Mouse (Mus musculus) G1E (cell line): ENCODE results near the gene Cadps. TPM values are rescaled to one million over a fixed set of nuclear protein-coding genes. Genes with fewer than 3 reads are reported as not detected.

Source experiments
- ATAC-seq: 2 replicates; pipeline ENCODE4 v1.8.0; 2016; ENCODE audit warnings: mild to moderate bottlenecking; ENCODE audit not compliant: insufficient number of reproducible peaks, poor library complexity, low FRiP score, severe bottlenecking; ENCODE audit errors: extremely low read depth
- DNase-seq: peaks from one replicate; pipeline ENCODE4 v3.0.0; 2012; ENCODE audit warnings: low spot score
- H3K27me3 ChIP-seq: 2 replicates; pipeline ENCODE4 v1.6.1; 2012; ENCODE audit warnings: mild to moderate bottlenecking, low read length, inconsistent platforms; ENCODE audit not compliant: insufficient read depth
- H3K36me3 ChIP-seq: replicated peaks from 2 replicates; pipeline ENCODE3; 2012; ENCODE audit warnings: mild to moderate bottlenecking, inconsistent platforms
- H3K4me1 ChIP-seq: 2 replicates; pipeline ENCODE4 v1.6.1; 2012; ENCODE audit warnings: low read depth, low read length, inconsistent platforms, mixed read lengths; ENCODE audit not compliant: insufficient read depth
- H3K4me3 ChIP-seq: 2 replicates; pipeline ENCODE4 v1.5.1; 2012; ENCODE audit warnings: low read depth, mild to moderate bottlenecking, inconsistent platforms, low read length, moderate library complexity, mixed read lengths
- H3K9me3 ChIP-seq: replicated peaks from 2 replicates; pipeline ENCODE4 v1.6.1; 2012; ENCODE audit warnings: inconsistent platforms
- CTCF ChIP-seq: IDR thresholded peaks from 2 replicates; pipeline ENCODE4 v1.5.1; 2012; ENCODE audit warnings: low read depth, low read length, inconsistent platforms, mixed read lengths
- GATA1 ChIP-seq: IDR thresholded peaks from 2 replicates; pipeline ENCODE4 v1.6.1; 2012; ENCODE audit warnings: borderline replicate concordance, low read length, inconsistent platforms, mixed read lengths
- GATA2 ChIP-seq: IDR thresholded peaks from 2 replicates; pipeline ENCODE4 v1.6.1; 2012; ENCODE audit warnings: low read depth, low read length, inconsistent platforms, borderline replicate concordance
- POLR2AphosphoS5 ChIP-seq: IDR thresholded peaks from 2 replicates; pipeline ENCODE4 v1.6.1; 2012; ENCODE audit warnings: low read depth, low read length, inconsistent platforms; ENCODE audit not compliant: insufficient replicate concordance
- TAL1 ChIP-seq: conservative IDR thresholded peaks from 2 replicates; pipeline ENCODE4 v1.6.1; 2012; ENCODE audit warnings: low read depth, low read length, inconsistent platforms, mixed read lengths
- polyA plus RNA-seq: library from polyadenylated mRNA; stranded (reverse); fragments of >175 nt; gene quantifications from 2 replicates; pipeline ENCODE4 v1.2.3, GENCODE M21; 2012
- total RNA-seq, 2 experiments: library from RNA; stranded (forward) in 1 of 2; stranded (reverse) in 1 of 2; fragments of 200-1000 nt in 1 of 2; fragments of >200 nt in 1 of 2; fragmentation: Nextera tagmentation in 1 of 2; gene quantifications; 2 replicates each; pipeline ENCODE4 v1.2.3; 2014 to 2017

The Cadps gene
- total and polyA plus RNA-seq, 3 experiments: 0.38 TPM; not detected in 2

DNA sequence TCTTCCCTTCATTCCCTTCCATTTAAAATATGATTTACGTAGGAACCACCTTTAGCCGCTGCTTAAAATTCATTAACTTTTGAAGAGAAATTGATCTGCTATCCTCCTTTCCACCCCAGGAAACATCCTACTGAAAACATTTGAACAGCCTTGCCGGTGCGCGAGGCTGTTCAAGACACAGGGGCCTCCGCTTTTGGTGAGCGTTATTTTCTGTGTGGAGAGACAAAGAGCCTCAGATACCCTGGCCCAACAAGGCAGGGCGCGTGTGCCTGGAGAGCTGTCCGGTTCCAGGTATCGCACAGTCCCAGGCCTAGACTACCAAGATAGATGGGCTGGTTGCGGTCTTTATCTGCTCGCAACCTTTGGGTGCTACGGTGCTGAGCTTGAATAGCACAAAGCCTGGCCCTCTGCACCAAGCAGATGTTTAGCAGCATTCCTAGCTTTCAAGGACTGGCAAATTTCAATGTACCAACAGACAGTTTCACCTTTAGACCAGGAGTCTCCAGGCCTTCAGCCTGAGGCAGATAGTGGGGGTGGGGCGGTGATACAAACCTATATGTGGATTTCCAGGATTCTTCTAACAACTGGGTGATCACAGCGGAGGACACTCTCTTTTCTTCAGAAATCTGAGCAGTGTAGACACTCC is 472.5 kb downstream of the Cadps start:
- no peak overlapping the region for H3K4me3 ChIP-seq
- TF ChIP-seq TAL1: no peak
- TF ChIP-seq GATA2: no peak
- TF ChIP-seq CTCF: no peak
- TF ChIP-seq GATA1: no peak
- TF ChIP-seq POLR2AphosphoS5: no peak
- no peak for DNase-seq
- ATAC-seq: no peak
- peaks cover 12% of the 10 kb centered on the region for H3K9me3 ChIP-seq
- H3K27me3 ChIP-seq: peaks cover 7% of the 10 kb centered on the region; the same call in 1 of the 2 replicates
- H3K36me3 ChIP-seq: no peaks in the 10 kb centered on the region
- H3K4me1 ChIP-seq: no peaks in the 10 kb centered on the region

DNA sequence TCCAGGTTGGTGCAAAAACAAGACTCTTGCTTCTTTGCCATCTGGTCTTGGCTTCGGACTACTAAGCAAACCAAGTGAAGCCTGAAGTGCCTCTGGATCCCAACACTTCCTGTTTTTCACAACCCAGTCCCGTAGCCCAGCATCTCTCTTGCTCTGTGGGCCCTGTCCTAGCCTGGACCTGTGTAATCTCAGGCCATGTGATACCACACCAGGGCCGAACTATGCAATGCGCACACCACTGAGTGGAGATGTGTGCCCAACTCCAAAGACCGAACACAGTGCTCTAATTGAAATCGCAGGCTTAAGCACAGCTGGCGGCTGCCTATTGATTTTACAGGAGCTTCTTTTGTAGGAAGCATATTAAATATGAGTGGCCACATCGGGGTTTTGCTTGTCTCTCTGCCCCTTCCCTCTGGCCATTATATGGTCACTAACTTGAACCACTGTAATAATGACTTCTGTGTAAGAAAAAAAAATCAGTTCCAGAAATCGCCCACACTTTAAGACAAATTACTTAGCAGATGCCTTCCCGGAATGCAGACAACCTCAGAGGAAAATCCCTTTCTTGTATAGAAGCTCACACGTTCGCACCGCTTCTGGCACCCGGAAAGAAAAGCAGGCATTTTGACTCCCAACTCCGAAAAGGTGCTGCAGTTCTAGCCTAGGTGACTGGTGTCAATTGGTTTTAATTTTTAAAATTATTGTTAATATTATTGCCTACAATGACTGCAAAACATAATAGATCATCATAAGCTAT is 473.4 kb downstream of the Cadps start:
- Histone ChIP-seq H3K36me3 (no peaks in the 10 kb centered on the region), H3K4me1 (no peaks in the 10 kb centered on the region), H3K4me3 (no peak overlapping the region), H3K9me3 (peaks cover 18% of the 10 kb centered on the region), H3K27me3 (peaks cover 7% of the 10 kb centered on the region; the same call in 1 of the 2 replicates)
- no peak for ATAC-seq
- TF ChIP-seq GATA2 (no peak), CTCF (no peak), TAL1 (no peak), GATA1 (no peak), POLR2AphosphoS5 (no peak)
- no peak for DNase-seq

DNA sequence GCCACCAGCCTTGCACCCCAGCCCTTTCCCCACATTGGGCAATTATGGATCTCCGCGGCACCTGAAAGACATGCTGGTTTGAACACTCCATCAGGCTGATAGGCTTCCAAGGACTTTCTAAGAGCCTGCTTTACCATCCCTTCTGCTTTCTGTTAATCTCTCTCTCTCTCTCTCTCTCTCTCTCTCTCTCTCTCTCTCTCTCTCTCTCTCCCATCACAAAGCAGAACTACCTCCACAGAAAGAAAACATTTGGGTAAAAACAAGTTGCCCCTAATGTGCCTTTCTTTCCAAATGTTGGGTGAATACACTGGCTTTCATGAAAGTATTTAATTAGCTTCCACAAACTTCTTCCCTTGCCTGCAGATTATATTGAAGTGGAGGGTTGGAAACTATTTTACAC is 474.8 kb downstream of the Cadps start, which contains the start of gene Fezf2:
Gene Fezf2, minus strand, starts transcription at position 101 of the 400 bp plus-strand sequence.
- H3K36me3 ChIP-seq: no peaks in the 10 kb centered on the region
- ATAC-seq: no peak
- no peak for DNase-seq
- H3K9me3 ChIP-seq: peaks cover 31% of the 10 kb centered on the region
- TF ChIP-seq GATA2: no peak
- no peak for TF ChIP-seq TAL1
- no peak for TF ChIP-seq CTCF
- TF ChIP-seq GATA1: no peak
- TF ChIP-seq POLR2AphosphoS5: no peak
- no peak within 1 kb of the TSS for H3K4me3 ChIP-seq
- H3K27me3 ChIP-seq: peaks cover 10% of the 10 kb centered on the region; the same call in 1 of the 2 replicates
- H3K4me1 ChIP-seq: no peaks in the 10 kb centered on the region

DNA sequence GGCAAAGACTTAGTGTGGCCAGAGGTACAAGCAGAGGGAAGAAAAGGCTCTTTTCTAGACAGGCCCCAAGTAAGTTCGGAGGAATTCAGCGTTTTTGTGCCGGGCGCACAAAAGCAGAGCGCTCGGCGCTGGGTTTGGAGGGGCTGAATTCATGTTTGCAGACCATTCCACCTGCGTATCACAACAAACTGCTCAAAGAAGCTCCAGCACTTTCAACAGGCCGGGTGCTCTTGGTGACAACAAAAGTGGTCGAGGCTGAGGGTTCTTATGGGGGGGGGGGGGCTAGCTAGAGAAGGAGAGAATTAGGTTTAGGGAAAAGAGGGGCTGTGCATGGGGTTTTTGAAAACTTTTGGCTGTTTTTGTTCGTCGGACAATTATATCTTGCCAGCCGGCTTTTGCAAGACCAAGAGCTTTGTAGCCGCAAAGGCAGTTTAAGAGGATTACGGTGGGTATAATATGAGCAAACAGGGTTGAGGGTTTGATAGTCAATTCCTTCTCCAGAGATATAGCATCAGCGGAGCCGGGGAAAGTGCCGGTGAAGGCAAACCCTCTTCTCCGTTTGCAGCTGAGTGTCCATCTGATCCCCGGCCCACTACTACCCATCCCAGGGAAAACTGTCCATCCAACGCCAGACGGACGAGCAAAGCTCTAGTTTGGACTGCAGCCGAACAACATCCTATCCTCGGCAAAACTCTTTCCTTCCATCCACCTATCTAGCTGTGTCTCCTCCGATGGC is 475.8 kb downstream of the Cadps start:
- DNase-seq (no peak), ATAC-seq (no peak)
- no peaks in the 10 kb centered on the region for H3K36me3 ChIP-seq
- TF ChIP-seq TAL1: no peak
- TF ChIP-seq GATA1: no peak
- TF ChIP-seq POLR2AphosphoS5: no peak
- TF ChIP-seq CTCF: no peak
- H3K4me3 ChIP-seq: no peak overlapping the region
- H3K9me3 ChIP-seq: peaks cover 33% of the 10 kb centered on the region
- H3K27me3 ChIP-seq: peaks cover 13% of the 10 kb centered on the region; the same call in 1 of the 2 replicates
- H3K4me1 ChIP-seq: no peaks in the 10 kb centered on the region

DNA sequence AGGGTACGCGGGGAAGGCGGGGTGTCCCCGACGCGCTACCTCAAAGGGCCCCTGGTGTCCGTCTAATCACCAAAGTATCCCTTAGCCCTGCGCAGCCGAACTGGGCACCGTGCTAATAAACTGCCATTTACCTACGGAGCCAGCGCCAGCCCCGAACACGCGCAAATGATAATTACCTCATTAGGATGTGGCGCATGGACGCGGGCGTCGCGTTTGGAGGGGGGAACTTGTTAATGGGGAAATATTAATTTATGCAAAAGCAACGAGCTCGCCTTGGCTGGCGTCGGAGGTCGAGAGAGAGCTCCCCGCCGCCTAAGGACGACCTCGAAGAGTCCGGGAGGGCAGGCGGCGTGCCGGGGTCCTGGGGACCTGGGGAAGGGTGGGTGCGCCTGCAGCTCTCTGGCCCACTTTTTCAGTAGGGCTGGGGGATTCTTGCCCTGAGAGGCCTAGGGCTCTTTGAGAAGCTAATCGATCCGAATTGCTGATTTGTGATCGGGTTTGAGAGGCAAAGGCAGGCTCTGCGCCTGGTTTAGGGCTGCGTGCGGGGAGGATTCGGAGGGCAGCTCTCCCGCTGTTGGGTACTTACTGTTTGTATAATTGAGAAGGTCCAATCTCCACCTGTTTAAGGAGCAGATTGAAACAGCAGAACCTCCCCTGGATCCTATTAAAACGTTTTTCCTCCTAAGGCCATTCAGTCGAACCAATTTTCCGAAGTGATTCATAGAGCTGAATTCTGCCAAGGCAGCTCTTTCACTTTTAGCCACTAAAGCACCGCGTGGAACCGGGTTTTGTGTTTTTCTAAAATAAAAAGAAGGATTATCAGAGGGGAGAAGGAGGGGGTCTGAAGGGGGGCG is 476.6 kb downstream of the Cadps start:
- H3K4me1 ChIP-seq: no peaks in the 10 kb centered on the region
- DNase-seq: no peak
- peaks cover 15% of the 10 kb centered on the region; the same call in 1 of the 2 replicates for H3K27me3 ChIP-seq
- H3K9me3 ChIP-seq: peaks cover 36% of the 10 kb centered on the region
- H3K4me3 ChIP-seq: no peak overlapping the region
- no peak for TF ChIP-seq GATA1
- no peak for TF ChIP-seq GATA2
- no peak for TF ChIP-seq POLR2AphosphoS5
- no peak for TF ChIP-seq CTCF
- TF ChIP-seq TAL1: no peak
- H3K36me3 ChIP-seq: no peaks in the 10 kb centered on the region
- no peak for ATAC-seq
